Mouse (Mus musculus): ENCODE measurements around the gene Smarce1.

Smarce1 gene

DNA sequence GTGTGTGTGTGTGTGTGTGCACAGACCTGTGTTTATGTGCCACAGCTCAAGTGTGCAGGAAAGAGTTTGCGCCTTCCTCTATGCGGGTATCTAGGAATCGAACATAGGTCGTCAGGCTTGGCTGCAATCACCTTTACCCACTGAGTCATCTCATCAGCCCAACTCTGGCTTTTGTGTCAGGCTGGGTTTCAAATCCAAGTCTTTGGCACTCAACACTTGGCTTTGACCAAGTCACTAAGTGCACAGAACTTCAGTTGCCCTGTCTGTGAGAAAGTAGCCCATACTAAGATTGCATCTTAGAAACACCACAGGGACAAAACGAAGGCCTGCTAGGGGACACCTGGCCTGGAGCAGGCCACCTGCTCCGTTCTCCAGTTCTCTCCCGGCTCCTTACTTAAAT, 63.2 kb downstream of the Smarce1 start:
- peak in 1 of 2 experiments; percentile 9 for DNase-seq

DNA sequence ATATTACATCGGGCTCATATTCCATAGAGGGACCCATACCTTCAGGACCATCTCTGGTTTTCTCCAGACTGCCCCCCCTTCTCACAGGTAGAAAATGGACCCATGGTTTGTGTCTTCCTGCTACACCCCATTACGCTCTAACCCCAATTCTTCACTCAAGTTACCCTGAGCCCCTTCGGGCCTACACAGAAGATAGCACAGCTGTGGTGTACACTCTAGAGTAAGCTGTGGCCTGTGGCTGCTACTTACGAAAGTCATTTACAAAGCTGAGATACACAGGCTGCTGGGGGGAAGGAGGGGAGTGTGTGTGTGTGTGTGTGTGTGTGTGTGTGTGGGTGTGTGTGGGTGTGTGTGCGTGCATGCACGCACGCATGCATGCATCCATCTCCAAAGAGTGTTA, 64.6 kb downstream of the Smarce1 start:
- peak; percentile 41 to 61 for DNase-seq

DNA sequence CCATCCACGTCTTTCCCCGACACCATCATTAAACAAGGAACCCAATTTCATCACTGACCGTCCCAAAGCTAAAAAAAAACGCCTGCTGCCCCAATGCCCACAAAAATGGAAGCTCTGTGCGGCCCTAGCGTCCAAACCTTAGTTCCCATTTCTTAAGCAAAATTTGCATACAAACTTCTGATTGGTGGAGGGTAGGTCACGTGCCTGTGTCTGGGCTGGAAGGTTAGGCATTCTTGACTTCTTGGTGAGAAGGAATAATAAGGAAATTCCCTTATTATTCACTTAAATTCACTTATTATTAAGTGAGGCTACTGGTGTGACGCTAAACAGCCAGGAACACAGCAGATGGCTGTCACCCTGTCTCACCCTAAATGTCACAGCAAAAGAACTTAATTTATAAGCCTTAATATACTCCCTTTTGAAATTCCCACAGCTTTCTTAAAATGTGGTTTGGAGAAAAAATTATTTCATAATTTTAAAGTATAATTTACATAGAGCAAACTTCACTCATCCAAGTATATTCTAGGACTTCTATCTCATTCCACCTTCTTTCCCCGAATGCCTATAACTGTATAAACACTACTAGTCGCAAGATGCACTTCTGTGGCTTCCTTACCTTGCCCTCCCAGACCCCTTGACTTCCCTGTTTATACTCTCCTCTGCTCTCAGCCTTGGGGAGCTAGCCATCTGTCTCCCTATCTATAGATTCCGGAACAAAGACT, 65.6 kb downstream of the Smarce1 start:
- peak in 1 of 2 experiments; percentile 3 for DNase-seq

DNA sequence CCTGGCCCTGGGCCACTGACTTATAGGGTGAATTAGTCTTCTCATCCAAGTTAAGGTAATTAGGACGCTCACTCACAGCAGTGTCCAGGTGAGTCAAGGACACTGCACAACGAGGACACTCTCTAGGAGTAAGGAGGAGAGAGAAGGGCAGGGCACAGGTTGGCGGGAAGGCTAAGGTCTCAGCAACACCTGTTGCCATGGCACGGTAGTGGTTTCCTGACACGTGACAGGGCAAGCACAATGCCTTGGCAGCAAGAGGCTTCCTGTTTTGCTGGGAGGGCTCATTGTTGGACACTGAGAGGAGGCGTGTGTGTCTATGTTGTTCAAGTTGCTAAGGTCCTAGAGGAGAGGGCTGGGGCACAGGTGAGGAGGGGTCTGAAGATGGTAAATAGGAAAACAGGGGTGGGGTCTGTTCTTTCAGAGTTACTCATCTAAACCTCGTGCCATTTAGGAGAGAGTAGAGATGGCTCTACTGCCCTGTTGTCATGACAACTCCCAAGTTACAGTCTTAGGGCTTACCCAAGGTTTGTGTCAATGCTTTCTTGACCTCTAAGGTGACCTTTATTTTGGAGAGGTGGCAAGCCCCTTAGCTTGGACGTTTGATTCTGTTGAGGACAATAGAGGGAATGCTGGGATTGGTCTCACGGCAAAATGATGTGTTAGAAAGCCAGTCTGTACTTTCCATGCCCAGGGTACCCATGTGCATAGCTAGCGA, 67.7 kb downstream of the Smarce1 start:
- DNase-seq: peak; percentile 82 to 87

DNA sequence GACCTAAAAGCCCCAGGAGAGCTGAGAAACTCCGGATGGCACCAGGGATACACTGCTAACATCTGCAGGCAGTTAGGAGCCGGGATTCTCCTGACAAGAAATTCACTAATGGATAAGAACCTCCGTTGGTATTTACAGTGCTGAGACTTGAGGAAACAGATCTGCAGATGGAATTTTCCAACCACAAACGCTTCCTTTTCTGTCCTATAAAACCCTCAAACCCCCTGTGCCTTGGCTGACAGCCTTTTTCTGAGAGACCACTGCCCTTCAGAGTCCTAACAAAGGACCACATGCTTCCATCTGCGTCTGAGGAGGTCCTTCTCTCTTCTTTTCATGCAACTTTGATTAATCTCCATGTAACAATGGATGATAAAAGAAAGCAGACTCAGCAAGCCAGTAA, 69.2 kb downstream of the Smarce1 start:
- no peak for DNase-seq

DNA sequence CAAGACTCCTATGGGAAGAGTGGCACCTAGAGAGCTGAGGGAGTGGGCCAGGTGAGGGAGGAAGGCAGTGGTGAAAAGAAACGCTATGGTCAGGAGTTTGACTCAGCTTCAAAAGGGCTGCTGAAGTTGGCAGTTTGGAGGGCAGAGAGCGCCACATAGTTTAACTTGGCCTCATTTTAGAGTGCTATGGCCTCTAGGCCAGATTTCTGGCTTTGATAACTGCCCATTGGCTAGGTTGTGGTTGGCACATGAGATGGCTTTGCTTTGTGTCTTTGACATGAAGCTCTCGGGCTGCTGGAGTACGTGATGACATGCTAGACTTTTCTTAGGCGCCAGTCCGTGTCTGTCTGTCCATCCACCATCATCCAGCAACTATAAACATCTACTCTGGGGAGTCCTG, 70.6 kb downstream of the Smarce1 start:
- DNase-seq: no peak

Data from thymus, postnatal 36 days (tissue).